Mouse (Mus musculus): ENCODE data around the gene Cytip. TPM values are rescaled to one million over a fixed set of nuclear protein-coding genes. Genes with fewer than 3 reads are reported as not detected.

Cytip gene
- total and polyA plus RNA-seq, 3 experiments = not detected

DNA sequence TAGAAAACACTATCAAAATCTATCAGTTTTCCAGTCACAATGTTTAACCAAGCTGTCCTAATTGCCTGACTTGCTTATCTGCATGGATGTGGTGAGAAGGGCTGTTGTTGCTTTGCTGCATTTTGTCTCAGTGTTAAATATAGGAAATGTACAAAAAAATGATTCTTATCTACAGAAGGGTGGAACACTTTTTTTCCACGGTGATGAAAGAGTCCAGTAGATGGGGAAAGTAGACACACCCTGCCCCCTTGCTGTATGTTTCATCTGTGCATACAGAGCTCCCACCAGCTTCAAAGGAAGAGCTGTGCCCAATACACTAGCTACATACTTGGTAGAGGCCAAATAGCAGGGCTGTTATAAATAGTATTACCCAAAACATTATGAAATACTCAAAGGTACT, 16.3 kb downstream of the Cytip start:
- H3K4me3 ChIP-seq (ENCODE audit: control insufficient read depth in 1 of 2, insufficient read depth in 1 of 2, low read depth in 2 of 2, low read length in 2 of 2) = no peak overlapping the region
- H3K4me1 ChIP-seq (ENCODE audit: control insufficient read depth in 1 of 2, insufficient read depth in 2 of 2, low read length in 2 of 2) = no peaks in the 10 kb centered on the region
- no peak overlapping the region for H3K27ac ChIP-seq (ENCODE audit: control insufficient read depth, low read depth, low read length)
- no peaks in the 10 kb centered on the region for H3K9me3 ChIP-seq (replicated peaks; ENCODE audit: insufficient read depth, low read length)
- no peaks in the 10 kb centered on the region for H3K27me3 ChIP-seq (ENCODE audit: control insufficient read depth in 1 of 2, insufficient read depth in 2 of 2, low read length in 2 of 2)
- no peaks in the 10 kb centered on the region for H3K79me2 ChIP-seq (ENCODE audit: control insufficient read depth, insufficient read depth, low read length, poor library complexity)
- H3K36me3 ChIP-seq (ENCODE audit: control insufficient read depth in 1 of 2, insufficient read depth in 2 of 2, low read length in 2 of 2) = no peaks in the 10 kb centered on the region
- TF ChIP-seq MAZ (IDR thresholded peaks at IDR 0.05; ENCODE audit: low read depth, low read length) = no peak
- TF ChIP-seq ZKSCAN1 (IDR thresholded peaks at IDR 0.05; ENCODE audit: low read depth, low read length) = no peak
- no peak for TF ChIP-seq KAT2A (conservative IDR thresholded peaks at IDR 0.05; ENCODE audit: low read depth, low read length)
- no peak for TF ChIP-seq GATA1 (IDR thresholded peaks at IDR 0.05; ENCODE audit: low read depth, low read length)
- no peak for TF ChIP-seq ELF1 (IDR thresholded peaks at IDR 0.05; ENCODE audit: low read depth, low read length)
- no peak for TF ChIP-seq USF1 (IDR thresholded peaks at IDR 0.05; ENCODE audit: low read depth, low read length)
- no peak for TF ChIP-seq ZC3H11A (IDR thresholded peaks at IDR 0.05; ENCODE audit: low read depth, low read length)
- no peak for TF ChIP-seq EP300 (IDR thresholded peaks at IDR 0.05; ENCODE audit: low read depth in 1 of 2, low read length in 2 of 2)
- no peak for TF ChIP-seq JUND (IDR thresholded peaks at IDR 0.05; ENCODE audit: low read depth, low read length)
- TF ChIP-seq ZMIZ1 (IDR thresholded peaks at IDR 0.05; ENCODE audit: low read depth, low read length) = no peak
- TF ChIP-seq TBP (IDR thresholded peaks at IDR 0.05; ENCODE audit: low read depth, low read length) = no peak
- no peak for TF ChIP-seq POLR2A (IDR thresholded peaks at IDR 0.05; ENCODE audit: control insufficient read depth in 1 of 2, insufficient read depth in 1 of 2, low read depth in 1 of 2, low read length in 2 of 2, poor library complexity in 1 of 2)
- TF ChIP-seq MAX (IDR thresholded peaks at IDR 0.05; ENCODE audit: low read length) = no peak
- no peak for TF ChIP-seq POLR2AphosphoS5 (IDR thresholded peaks at IDR 0.05; ENCODE audit: borderline replicate concordance, low read depth, low read length)
- TF ChIP-seq TCF12 (IDR thresholded peaks at IDR 0.05; ENCODE audit: low read depth, low read length) = no peak
- no peak for TF ChIP-seq MYB (IDR thresholded peaks at IDR 0.05; ENCODE audit: low read depth, low read length)
- no peak for DNase-seq (ENCODE audit: low read depth, low spot score)
- no peak overlapping the region for H3K9ac ChIP-seq (ENCODE audit: control insufficient read depth, low read depth, low read length, poor library complexity, severe bottlenecking)

- Histone ChIP-seq H3K4me1 (ENCODE audit: control insufficient read depth in 1 of 2, insufficient read depth in 2 of 2, low read length in 2 of 2) (no peaks in the 10 kb centered on the region), H3K4me3 (ENCODE audit: control insufficient read depth in 1 of 2, insufficient read depth in 1 of 2, low read depth in 2 of 2, low read length in 2 of 2) (no peak overlapping the region), H3K27ac (ENCODE audit: control insufficient read depth, low read depth, low read length) (no peak overlapping the region), H3K79me2 (ENCODE audit: control insufficient read depth, insufficient read depth, low read length, poor library complexity) (no peaks in the 10 kb centered on the region), H3K9ac (ENCODE audit: control insufficient read depth, low read depth, low read length, poor library complexity, severe bottlenecking) (no peak overlapping the region), H3K27me3 (ENCODE audit: control insufficient read depth in 1 of 2, insufficient read depth in 2 of 2, low read length in 2 of 2) (no peaks in the 10 kb centered on the region), H3K9me3 (replicated peaks; ENCODE audit: insufficient read depth, low read length) (no peaks in the 10 kb centered on the region), H3K36me3 (ENCODE audit: control insufficient read depth in 1 of 2, insufficient read depth in 2 of 2, low read length in 2 of 2) (no peaks in the 10 kb centered on the region)
- no peak for DNase-seq (ENCODE audit: low read depth, low spot score)
- TF ChIP-seq BHLHE40 (IDR thresholded peaks at IDR 0.05; ENCODE audit: borderline replicate concordance, low read depth, low read length) (no peak), CHD1 (IDR thresholded peaks at IDR 0.05; ENCODE audit: low read depth, low read length) (no peak), TAL1 (IDR thresholded peaks at IDR 0.05; ENCODE audit: low read length) (no peak), UBTF (IDR thresholded peaks at IDR 0.05; ENCODE audit: borderline replicate concordance, insufficient read depth, low read depth, low read length) (no peak), HCFC1 (IDR thresholded peaks at IDR 0.05; ENCODE audit: low read depth, low read length) (no peak), MAX (IDR thresholded peaks at IDR 0.05; ENCODE audit: low read length) (no peak)
These were observed 19.7 kb downstream of the Cytip start for GRCm38 (mm10) chr2:58175392-58176291.
